Comparison of ENCODE assay signal across 13 mouse cellular contexts in the genomic region with DNA sequence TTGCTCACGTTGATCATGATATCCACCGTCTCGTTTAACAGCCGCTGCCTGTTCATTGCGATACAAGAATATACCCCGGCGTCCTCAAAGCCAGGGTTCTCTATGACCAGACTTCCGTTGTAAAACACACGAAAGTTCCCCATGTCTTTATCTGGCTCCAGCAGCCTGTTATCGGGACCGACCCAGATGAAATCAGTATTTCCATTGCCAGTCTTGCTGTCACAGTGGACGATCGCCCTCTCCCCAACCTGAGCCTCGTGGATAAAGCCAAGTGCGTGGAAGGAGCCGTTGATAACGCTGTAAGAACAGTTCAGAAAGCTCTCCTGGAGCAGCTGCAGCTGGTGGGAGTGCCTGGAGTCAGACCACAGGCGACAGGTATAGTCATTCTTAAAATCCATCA. TPM values are rescaled to one million over a fixed set of nuclear protein-coding genes. Genes with fewer than 3 reads are reported as not detected.
DNase-seq lines count a peak whose midpoint lies in the region; ATAC-seq and TF ChIP-seq lines count a peak whose summit lies in the region.
"Had no signal": no experiment of that assay in that cellular context is flagged by ENCODE, and none has a peak within 500 bp of the region (broad histone marks: within the 10 kb centered on the region; RNA-seq: fewer than 3 reads in every experiment).

No protein-coding gene starts in this region.

- H3K9me3 ChIP-seq in heart, postnatal 0 days (replicated peaks; ENCODE audit: control insufficient read depth, low read length), result no peaks in the 10 kb centered on the region
- no peaks in the 10 kb centered on the region for H3K9me3 ChIP-seq in liver, embryonic 16.5 days (replicated peaks; ENCODE audit: control insufficient read depth, low read length)
- H3K9me3 ChIP-seq: embryonic facial prominence, embryonic 12.5 days; heart, embryonic 10.5 days had no signal

- peaks cover 28% of the 10 kb centered on the region for H3K27me3 ChIP-seq in heart, postnatal 0 days (ENCODE audit: control insufficient read depth, insufficient read depth, low read length)
- H3K27me3 ChIP-seq in heart, adult 2 months (ENCODE audit: control insufficient read depth, insufficient read depth, low read length), result no peaks in the 10 kb centered on the region; the same call in 1 of the 2 replicates
- H3K27me3 ChIP-seq in thymus, adult 2 months (ENCODE audit: control insufficient read depth, insufficient read depth, low read length), result peaks cover 5% of the 10 kb centered on the region; the same call in 1 of the 2 replicates
- peaks cover 38% of the 10 kb centered on the region for H3K27me3 ChIP-seq in liver, embryonic 16.5 days (ENCODE audit: control insufficient read depth, insufficient read depth, low read depth, low read length)

- TF ChIP-seq POLR2A in heart, adult 2 months (IDR thresholded peaks at IDR 0.05; ENCODE audit: insufficient read depth, low read depth, low read length), result no peak
- TF ChIP-seq POLR2A in thymus, adult 2 months (IDR thresholded peaks at IDR 0.05; ENCODE audit: control insufficient read depth, extremely low read depth, insufficient read depth, low read length, poor library complexity), result no peak

- H3K9ac ChIP-seq in heart, postnatal 0 days (replicated peaks; ENCODE audit: low read depth, low read length), result no peak overlapping the region
- H3K9ac ChIP-seq in heart, adult 2 months (ENCODE audit: low read depth, low read length), result no peak overlapping the region
- no peak overlapping the region for H3K9ac ChIP-seq in liver, embryonic 16.5 days (ENCODE audit: low read depth, low read length)
- H3K9ac ChIP-seq: embryonic facial prominence, embryonic 12.5 days had no signal

- H3K4me3 ChIP-seq in heart, postnatal 0 days (ENCODE audit: low read depth, low read length), result no peak overlapping the region
- H3K4me3 ChIP-seq in heart, adult 2 months, result no peak overlapping the region
- peak overlapping the region; percentile 8; the same call in 1 of the 2 replicates for H3K4me3 ChIP-seq in thymus, adult 2 months (ENCODE audit: control insufficient read depth, insufficient read depth, low read length)
- no peak overlapping the region for H3K4me3 ChIP-seq in liver, embryonic 16.5 days (ENCODE audit: low read depth, low read length)
- H3K4me3 ChIP-seq: embryonic facial prominence, embryonic 12.5 days had no signal

- no peak for TF ChIP-seq EP300 in heart, postnatal 0 days (IDR thresholded peaks at IDR 0.05; ENCODE audit: low read depth)
- TF ChIP-seq EP300 in heart, adult 2 months (IDR thresholded peaks at IDR 0.05; ENCODE audit: insufficient read depth, low read depth, low read length), result no peak

- H3K27ac ChIP-seq in heart, postnatal 0 days (ENCODE audit: low read depth), result no peak overlapping the region
- H3K27ac ChIP-seq in heart, adult 2 months, result no peak overlapping the region
- no peak overlapping the region for H3K27ac ChIP-seq in thymus, adult 2 months (ENCODE audit: control insufficient read depth, insufficient read depth, low read length)
- no peak overlapping the region for H3K27ac ChIP-seq in liver, embryonic 16.5 days (ENCODE audit: low read length)
- H3K27ac ChIP-seq: embryonic facial prominence, embryonic 12.5 days; heart, embryonic 10.5 days had no signal

- H3K36me3 ChIP-seq in heart, postnatal 0 days (replicated peaks; ENCODE audit: control insufficient read depth, insufficient read depth, low read length), result no peaks in the 10 kb centered on the region
- no peaks in the 10 kb centered on the region for H3K36me3 ChIP-seq in heart, adult 2 months (ENCODE audit: control insufficient read depth, insufficient read depth, low read length)
- H3K36me3 ChIP-seq in thymus, adult 2 months (ENCODE audit: control insufficient read depth, insufficient read depth, low read length), result no peaks in the 10 kb centered on the region
- H3K36me3 ChIP-seq in liver, embryonic 16.5 days (ENCODE audit: control insufficient read depth, insufficient read depth), result no peaks in the 10 kb centered on the region
- H3K36me3 ChIP-seq: embryonic facial prominence, embryonic 12.5 days; heart, embryonic 10.5 days had no signal

- no peaks in the 10 kb centered on the region for H3K79me2 ChIP-seq in heart, adult 2 months (replicated peaks; ENCODE audit: control insufficient read depth, insufficient read depth, low read length)

- intact Hi-C loops in heart, adult 2 months (cut with DNase I), result loop anchor here (5.0 kb wide), 4 partner anchors 82 to 717 kb away; a partner anchor contains a TSS
- intact Hi-C loops in left cerebral cortex, postnatal 25 days (cut with DNase I), result loop anchor here (5.0 kb wide), 2 partner anchors 67 to 417 kb away; no protein-coding TSS in a partner anchor

- TF ChIP-seq CTCF in heart, postnatal 0 days (IDR thresholded peaks at IDR 0.05; ENCODE audit: low read depth), result no peak
- no peak for TF ChIP-seq CTCF in heart, adult 2 months (IDR thresholded peaks at IDR 0.05)
- TF ChIP-seq CTCF in thymus, adult 2 months (IDR thresholded peaks at IDR 0.05; ENCODE audit: borderline replicate concordance, control insufficient read depth, extremely low read depth, insufficient read depth, low read length, poor library complexity), result no peak

- WGBS in heart, postnatal 0 days, result 58% methylated on average over 18 of the region's 18 CpGs
- 54% methylated on average over 18 of the region's 18 CpGs for WGBS in heart, adult 2 months
- WGBS in thymus, adult 2 months, result 37% methylated on average over 18 of the region's 18 CpGs
- WGBS in liver, embryonic 16.5 days (ENCODE audit: insufficient replicate concordance), result 27% methylated on average over 18 of the region's 18 CpGs

- no peak for DNase-seq in heart, postnatal 0 days (ENCODE audit: low spot score)
- DNase-seq in heart, adult 2 months, result no peak
- DNase-seq in thymus, adult 2 months, result no peak
- DNase-seq in thymus, adult 18-20 months, result no peak
- DNase-seq in left cerebral cortex, postnatal 25 days (ENCODE audit: low spot score in 2 of 2), result no peak
- DNase-seq in c-Kit-positive CD71-positive TER-119-positive erythroid progenitor cells, embryonic 14.5 days (ENCODE audit: low spot score), result no peak
- no peak for DNase-seq in cerebellum, postnatal 25 days
- DNase-seq: layer of hippocampus, adult 9-11 months; right cerebral cortex, adult 18-20 months had no signal

- H3K4me2 ChIP-seq in heart, postnatal 0 days (ENCODE audit: low read depth, low read length), result peak overlapping the region; percentile 95; the same call in 1 of the 2 replicates
- no peak overlapping the region for H3K4me2 ChIP-seq in liver, embryonic 16.5 days (ENCODE audit: low read depth, low read length)

- H3K4me1 ChIP-seq in heart, postnatal 0 days (ENCODE audit: control insufficient read depth, insufficient read depth), result no peaks in the 10 kb centered on the region
- no peaks in the 10 kb centered on the region for H3K4me1 ChIP-seq in heart, adult 2 months (ENCODE audit: control insufficient read depth, insufficient read depth, low read length)
- peaks cover 2% of the 10 kb centered on the region; the same call in 1 of the 2 replicates for H3K4me1 ChIP-seq in thymus, adult 2 months (replicated peaks; ENCODE audit: control insufficient read depth, insufficient read depth, low read length)
- peaks cover 2% of the 10 kb centered on the region; the same call in 1 of the 2 replicates for H3K4me1 ChIP-seq in liver, embryonic 16.5 days (ENCODE audit: control insufficient read depth, low read depth, low read length)

- ATAC-seq in heart, postnatal 0 days (ENCODE audit: insufficient read depth, low read depth), result no peak
- ATAC-seq in liver, embryonic 16.5 days (ENCODE audit: low read depth), result peak; percentile 7; the same call in 1 of the 2 replicates
- ATAC-seq: activated CD4-positive, CD25-positive, alpha-beta regulatory T cell, adult 4 months had no signal

RNA-seq across cellular contexts. Expression of a gene that starts 1.5 kb away (rescaled TPM):
- total RNA-seq in heart, postnatal 0 days (2014; rRNA removed; ENCODE audit: low replicate concordance), result 1.2 and 2.6 TPM in 2 replicates
- 0.89 and 1.7 TPM in 2 replicates for polyA plus RNA-seq in heart, postnatal 0 days (2015; fragmentation: Nextera tagmentation; extraction: Ambion mirVana)
- total RNA-seq in heart, adult 2 months (2021), result 1 to 10 TPM; 3.6 to 3.9 TPM
- 3.7 and 3.8 TPM in 2 replicates for polyA plus RNA-seq in heart, adult 2 months (2012; rRNA removed)
- polyA plus RNA-seq in thymus, adult 2 months (2012; rRNA removed), result 26.5 and 26.7 TPM in 2 replicates
- 3.4 and 3.8 TPM in 2 replicates for polyA plus RNA-seq in liver, embryonic 16.5 days (2015; fragmentation: Nextera tagmentation; extraction: Ambion mirVana)
- total RNA-seq in left cerebral cortex, postnatal 25 days (2021), result 1 to 10 TPM; 5.6 to 6.7 TPM

RNA-seq across cellular contexts. Expression of a gene that starts 1.7 kb away (rescaled TPM):
- 6.0 and 6.3 TPM in 2 replicates for total RNA-seq in heart, postnatal 0 days (2014; rRNA removed; ENCODE audit: low replicate concordance)
- 4.1 and 4.4 TPM in 2 replicates for polyA plus RNA-seq in heart, postnatal 0 days (2015; fragmentation: Nextera tagmentation; extraction: Ambion mirVana)
- 1 to 10 TPM; 6.1 to 6.9 TPM for total RNA-seq in heart, adult 2 months (2021)
- polyA plus RNA-seq in heart, adult 2 months (2012; rRNA removed), result 2.3 and 3.4 TPM in 2 replicates
- polyA plus RNA-seq in thymus, adult 2 months (2012; rRNA removed), result 2.5 and 2.8 TPM in 2 replicates
- polyA plus RNA-seq in liver, embryonic 16.5 days (2015; fragmentation: Nextera tagmentation; extraction: Ambion mirVana), result 0.98 and 1.1 TPM in 2 replicates
- total RNA-seq in left cerebral cortex, postnatal 25 days (2021), result 1 to 10 TPM; 5.3 to 6.6 TPM
